Mouse (Mus musculus) mesoderm, embryonic 11.5 days (tissue): Measurements from ENCODE around the gene Cic.
A peak's percentile ranks its signal among the peaks of the same experiment; 100 is the strongest.

Experiments
- DNase-seq: peaks from one replicate; pipeline ENCODE4 v3.0.0-alpha.2; 2012; ENCODE audit warnings: low read depth, low spot score

Cic gene

DNA sequence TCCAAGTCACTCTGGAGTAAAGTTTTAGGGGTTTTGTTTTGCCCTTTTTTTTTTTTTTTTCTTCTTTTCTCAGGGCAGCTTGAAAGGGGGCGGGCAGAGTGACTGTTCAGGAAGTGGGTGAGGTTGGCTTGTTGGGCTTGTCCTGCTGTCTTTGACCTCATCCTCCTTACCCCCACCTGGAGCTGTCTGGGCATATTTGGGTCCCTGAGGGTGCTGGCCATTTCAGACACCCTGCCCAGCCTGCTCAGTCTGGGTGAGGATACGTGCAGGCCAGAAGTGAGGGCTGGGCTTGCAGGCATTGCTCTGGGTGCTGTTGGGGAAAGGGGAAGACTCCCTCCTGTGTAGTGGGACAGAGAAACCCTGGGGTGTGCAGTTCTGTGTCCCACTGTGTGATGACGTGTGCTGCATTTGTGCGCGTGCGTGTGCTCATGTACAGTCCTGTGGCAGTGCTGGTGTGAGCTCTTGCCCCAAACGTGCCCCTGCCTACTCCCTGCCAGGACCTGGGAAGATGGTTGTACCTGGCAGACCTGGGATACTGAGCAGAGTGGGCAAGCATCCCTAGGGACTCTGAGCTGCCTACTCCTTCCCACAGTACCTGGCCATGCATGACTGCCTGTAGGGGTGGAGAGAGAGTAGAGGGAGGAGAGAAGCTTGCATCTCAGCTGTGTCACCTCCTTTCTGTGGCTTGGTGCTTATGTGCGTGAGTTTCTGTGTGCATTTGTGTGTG is 2.2 kb downstream of the Cic start:
- no peak for DNase-seq

DNA sequence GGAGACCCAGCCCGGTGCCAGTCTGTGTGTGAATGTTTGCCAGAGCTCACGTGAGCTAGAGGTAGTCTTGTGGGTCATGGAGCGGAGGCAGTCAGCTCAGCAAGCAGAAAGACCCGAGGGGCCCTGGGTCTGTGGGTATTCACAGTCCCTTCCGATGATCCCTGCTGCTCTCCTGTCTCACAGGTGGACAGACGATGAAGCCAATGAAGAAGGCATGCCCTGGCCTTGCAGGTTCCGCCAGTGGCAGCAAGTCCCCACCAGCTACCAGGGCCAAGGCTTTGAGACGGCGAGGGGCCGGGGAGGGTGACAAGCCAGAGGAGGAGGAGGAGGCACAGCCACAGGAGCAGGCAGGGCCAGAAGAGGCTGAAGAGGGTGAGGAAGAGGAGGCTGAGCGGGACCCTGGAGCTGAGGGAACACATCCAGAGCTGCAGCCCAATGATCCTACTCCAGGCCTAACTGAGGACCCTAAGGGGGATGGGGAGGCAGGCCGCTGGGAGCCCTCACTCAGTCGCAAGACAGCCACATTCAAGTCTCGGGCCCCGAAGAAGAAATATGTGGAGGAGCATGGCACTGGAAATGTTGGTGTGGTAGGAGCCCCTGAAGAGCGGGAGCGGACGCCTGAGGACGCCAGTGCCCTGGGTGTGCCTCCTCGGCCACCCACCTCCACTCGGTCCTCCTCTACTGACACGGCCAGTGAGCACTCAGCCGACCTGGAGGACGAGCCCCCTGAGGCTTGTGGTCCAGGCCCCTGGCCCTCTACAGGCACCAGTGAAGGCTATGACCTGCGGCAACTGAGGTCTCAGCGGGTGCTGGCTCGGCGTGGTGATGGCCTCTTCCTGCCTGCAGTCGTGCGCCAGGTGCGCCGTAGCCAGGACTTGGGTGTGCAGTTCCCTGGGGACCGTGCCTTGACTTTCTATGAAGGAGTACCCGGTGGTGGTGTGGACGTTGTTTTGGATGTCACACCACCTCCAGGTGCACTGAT is 3.4 kb downstream of the Cic start:
- no peak for DNase-seq

DNA sequence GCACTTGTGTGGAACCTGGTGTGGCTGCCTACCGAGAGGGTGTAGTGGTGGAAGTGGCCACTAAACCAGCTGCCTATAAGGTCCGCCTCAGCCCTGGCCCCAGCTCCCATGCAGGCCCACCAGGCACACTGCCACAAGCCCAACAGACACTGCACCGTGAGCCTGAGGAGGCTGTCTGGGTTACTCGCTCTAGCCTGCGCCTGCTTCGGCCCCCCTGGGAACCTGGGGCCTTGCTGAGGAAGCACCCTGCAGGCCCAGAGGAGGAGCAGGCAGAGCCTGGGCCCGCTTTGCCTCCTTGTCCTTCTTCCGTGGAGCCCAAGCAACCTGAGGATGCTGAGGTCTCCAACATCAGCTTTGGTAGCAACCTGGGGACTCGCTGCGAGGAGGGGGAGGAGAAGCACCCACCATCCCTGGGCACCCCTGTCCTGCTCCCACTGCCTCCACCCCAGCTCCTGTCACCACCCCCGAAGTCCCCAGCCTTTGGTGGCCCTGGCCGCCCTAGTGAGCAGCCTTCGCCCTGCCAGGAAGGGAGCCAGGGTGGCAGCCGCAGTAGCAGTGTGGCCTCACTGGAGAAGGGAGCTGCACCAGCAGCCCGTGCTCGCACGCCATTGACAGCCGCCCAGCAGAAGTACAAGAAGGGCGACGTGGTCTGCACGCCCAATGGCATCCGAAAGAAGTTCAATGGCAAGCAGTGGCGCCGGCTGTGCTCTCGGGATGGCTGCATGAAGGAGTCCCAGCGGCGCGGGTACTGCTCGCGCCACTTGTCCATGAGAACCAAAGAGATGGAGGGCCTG is 4.3 kb downstream of the Cic start:
- DNase-seq, result no peak

DNA sequence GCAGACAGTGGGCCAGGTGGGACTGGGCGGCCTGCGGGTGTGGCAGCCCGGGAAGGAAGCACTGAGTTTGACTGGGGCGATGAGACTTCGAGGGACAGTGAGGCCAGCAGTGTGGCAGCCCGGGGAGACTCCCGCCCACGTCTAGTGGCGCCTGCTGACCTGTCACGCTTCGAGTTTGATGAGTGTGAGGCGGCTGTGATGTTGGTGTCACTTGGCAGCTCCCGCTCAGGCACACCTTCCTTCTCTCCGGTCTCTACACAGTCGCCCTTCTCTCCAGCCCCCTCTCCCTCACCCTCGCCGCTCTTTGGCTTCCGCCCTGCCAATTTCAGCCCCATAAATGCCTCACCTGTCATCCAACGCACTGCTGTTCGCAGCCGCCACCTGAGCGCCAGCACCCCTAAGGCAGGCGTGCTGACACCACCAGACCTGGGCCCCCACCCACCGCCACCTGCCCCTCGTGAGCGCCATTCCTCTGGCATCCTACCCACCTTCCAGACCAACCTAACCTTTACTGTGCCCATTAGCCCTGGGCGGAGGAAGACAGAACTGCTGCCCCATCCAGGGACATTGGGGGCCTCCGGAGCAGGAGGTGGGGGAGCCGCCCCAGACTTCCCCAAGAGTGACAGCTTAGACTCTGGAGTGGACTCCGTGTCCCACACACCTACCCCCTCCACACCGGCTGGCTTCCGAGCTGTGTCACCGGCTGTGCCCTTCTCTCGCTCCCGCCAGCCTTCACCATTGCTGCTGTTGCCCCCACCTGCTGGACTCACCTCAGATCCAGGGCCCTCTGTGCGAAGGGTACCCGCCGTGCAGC is 5.1 kb downstream of the Cic start:
- no peak for DNase-seq

DNA sequence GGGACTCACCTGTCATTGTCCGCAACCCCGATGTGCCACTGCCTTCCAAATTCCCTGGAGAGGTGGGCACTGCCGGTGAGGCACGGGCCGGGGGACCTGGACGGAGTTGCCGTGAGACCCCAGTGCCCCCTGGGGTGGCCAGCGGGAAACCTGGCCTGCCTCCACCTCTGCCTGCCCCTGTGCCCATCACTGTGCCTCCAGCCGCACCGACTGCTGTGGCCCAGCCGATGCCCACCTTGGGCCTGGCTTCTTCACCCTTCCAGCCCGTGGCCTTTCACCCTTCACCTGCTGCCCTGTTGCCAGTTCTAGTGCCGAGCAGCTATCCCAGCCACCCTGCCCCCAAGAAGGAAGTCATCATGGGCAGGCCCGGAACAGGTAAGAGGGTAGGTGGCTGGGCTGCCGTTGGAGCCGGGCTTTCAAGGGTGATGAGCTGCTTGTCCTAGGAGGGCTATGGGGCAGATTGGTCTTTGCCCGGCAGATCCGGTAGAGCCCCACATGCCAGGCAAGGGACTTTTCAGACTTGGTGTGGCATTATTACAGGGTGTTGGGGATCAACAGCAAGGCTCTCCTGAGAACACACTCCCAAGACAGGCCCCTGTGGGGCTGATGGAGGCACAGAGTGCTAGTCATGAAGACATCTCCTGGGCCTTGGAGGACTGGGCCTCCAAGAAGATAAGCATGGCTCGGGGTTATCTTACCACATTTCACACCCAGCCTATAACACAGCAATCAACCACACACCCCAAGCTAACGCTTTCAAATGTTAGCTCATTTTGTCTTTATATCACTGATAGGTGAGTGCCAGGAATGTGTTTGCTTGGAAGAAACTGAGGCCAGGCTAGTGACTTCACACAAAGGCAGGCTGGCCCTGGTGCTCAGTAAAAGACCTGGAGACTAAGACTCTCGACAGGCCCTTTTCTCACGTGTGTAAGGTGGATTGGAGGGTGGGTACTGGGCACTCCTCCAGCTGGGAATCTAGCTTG is 6.0 kb downstream of the Cic start:
- DNase-seq, result no peak

DNA sequence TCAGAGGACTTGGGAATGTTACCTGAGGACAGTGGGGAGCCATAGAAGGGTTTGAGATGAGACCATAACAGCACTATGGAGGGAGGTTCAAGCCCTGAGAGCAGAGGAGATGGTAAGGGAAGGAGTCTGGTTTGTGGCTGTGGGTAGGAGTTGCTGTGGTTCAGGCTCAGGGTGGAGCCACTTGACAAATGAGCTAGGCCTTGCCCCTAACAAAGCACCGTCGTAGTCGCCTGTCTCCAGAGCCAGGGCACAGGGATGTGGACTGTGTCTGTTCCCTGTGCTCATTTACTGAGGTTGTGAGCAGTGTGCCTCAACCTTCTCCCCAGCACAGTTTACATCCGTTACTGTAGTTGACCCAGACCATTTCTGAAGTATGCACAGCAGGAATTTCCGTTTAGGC is 7.1 kb downstream of the Cic start:
- no peak for DNase-seq

DNA sequence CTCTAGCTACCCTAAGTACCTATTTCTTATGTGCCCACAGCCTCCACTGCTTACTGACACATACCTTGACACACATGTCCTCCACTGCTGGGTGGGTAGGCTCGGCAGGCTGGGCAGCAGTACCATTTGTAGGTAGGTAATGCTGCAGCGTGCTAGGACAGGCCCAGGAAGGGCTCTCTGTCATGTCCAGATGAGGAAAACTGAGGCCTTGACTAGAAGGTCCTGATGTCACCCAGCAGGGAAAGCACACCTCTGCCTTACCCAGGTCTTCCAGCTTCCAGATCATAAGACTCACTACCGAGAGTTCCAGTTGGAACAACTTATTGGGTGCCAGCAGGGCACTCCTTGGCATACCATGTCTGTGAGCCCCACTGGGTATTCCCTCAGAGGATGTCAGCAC is 7.5 kb downstream of the Cic start:
- DNase-seq, result no peak

DNA sequence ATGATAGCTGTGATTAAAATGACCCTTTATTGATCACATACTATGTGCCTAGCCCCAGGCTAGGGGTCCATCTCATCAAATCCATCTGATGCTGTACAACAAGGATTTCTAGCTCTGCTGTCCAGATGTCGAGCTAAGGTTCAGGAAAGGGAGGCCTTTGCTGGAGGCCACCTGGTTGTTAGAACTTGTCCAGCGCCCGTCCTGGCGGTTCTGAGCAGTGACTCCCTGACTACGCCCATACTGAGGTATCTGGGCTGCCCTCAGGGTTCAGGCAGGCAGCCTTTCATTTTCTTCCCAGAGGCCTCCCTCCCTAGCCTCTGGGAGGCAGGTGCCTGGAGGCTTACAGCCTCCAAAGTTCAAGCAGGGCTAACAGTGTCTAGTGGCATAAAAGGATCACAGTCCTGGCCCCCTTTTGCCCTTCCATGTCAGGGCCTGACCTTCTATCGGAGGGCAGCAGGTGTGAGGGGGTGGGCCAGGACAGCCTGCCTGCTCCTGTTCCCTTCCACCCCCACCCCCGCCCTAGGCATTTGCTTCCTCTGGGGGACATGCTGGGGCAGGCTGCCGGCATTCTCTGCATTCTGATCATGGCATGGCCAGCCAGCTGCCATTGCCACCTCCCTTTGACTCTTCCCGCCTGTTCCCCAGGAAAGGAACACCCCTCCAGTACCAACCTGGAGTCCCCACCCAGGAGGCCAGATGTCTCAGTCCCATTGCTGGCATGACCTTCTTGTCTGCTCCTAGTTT is 8.2 kb downstream of the Cic start:
- DNase-seq, result peak; percentile 28

DNA sequence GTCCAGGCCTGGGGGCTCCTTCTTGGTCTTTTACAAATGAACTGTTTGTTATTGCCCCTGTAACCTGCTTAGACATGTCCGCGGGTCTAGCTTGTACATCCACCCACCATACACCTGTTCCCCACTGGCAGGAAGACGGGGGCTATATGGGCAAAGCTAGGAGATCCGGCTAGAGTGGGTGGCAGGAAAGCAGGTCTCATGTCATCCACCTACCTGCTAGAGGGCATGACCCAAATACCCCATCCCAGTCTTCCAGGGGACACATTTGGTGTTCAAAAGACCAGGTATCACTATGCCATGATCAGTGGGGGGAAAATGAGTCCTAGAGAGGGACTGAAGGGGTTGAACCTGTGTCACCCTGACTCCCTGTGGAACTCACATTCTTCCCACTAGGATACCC is 9.9 kb downstream of the Cic start:
- no peak for DNase-seq

DNA sequence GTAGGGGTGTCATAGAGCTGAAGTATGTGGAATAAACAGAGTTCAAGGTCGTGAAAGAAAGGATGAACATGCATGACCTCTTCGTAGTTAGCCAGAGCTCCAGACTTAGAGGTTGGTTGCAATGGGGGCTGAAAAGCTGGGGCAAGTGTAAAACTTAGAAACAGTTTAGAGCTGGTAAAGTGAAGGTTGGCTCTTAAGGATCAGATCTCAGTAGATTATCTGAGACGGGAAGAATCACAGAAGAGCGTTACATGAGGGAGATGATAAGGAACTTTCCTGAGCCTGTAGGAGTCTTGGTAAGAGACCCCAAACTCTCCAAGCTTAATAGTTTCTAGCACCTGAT is 10.5 kb downstream of the Cic start:
- no peak for DNase-seq

DNA sequence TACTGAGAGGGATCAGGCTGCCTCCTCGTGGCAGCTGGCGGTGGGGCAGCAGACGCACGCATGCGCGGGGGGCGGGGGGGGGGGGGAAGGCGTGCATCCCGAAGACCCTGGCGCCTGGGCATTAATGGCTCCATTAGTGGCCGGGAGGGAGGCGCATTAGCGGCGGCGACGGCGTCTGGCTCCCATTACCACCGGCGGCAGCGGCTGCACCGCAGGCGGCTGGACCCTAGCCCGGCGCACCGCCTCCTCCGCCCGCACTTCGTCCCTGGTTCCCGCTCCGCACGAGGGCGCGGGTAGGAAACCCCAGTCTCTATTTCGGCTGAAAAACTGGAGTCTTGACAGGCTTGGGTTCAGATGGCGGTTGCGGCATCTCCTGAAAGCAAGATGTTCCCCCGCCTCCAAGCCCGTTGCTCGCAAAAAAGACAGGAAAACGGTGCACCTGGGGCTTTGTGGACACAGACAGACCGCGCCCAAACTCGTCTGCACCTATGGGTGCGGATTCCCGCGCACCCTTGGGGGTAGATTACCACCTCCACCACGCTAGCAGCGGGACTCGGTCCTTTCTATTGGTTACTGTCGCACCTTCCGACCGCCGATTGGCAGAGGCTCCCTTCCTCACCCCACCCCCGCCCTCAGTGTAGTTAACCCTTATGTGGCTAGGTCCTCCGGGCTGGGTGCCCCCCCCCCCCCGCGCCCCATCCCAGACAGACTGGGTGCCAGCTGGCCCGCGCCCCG is 11.0 kb downstream of the Cic start:
- peak; percentile 86 for DNase-seq

DNA sequence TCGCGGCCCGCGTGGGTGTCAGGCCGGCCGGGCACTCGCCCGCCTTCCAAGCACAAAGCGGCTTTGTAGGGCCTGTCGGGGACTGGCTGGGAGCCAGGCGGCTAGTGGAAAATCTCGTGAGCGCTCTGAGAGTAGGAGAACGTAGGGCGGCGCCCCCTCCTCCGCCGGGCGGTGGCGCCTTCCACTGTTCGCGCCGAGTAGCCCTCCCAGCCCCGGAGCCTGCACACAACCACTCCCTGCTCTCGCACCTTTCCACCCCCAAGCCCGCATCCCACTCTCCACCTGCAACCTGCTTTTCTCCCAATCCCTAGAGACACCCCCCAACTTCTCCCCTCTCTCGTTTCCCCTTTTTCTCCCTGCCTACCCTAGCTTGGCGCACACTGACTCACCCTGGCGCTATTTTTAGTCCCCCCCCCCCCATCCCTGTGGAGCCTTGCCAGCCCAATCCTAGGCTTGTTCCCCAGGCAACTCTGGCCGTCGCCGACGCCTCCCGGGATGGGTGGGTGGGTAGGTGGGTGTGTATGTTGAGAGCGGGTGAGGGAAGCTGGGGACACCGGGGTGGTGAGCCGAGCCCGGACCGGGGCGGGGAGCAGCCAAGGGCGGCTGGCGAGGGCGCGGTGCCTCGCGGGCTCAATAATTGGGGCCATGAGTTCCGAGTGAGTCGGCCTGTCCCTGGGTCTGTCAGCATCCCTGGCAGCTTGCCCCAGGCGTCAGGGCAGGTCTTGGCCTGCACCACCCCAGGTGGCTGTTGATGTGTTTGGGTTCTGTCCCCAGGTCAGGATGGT is 11.8 kb downstream of the Cic start:
- DNase-seq, result peak; percentile 82

DNA sequence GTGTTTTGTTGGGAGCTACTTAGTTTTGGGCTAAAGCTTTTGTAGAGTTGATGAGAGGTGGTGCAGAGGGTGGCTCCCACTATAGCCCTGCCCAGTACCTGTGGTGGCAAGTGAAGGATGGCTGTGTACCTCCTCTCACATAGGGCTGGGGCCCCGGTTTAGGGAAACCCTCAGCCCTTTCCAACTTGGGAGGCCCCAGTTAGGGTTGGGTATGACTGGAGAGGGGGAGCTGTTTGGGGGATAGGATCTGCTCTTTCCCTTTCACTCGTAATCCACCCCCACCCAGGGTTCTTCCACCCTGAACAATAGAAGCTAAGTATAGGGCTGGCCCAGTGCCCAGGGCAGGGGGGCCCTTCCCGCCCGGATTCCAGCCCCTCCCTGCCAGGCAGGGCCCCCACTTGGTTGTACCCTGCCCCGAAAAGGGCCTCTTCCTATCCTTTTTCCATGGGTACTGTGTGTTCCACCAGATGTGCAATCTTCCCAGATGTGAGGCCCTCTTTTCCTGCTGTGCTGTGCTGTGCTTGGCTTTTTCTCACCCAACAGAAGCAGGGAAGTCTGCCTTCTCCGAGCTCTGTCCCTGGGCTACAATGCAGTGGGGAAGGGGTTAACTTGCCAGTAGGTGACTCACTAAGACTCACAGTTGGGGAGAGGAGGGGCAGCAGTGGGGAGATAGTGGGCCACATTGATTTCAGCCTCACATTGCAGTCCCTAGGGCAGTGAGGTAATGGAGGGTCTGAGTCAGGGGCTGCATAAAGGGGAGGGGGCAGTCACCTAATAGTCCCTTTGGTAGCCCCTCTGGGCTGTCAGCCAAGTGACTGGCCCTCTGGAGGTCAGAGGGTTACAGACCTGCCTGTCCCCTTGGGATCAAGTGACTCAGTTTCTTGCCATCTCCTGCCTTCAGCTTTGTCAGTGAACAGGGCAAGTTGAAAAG is 12.6 kb downstream of the Cic start:
- peak; percentile 54 for DNase-seq

DNA sequence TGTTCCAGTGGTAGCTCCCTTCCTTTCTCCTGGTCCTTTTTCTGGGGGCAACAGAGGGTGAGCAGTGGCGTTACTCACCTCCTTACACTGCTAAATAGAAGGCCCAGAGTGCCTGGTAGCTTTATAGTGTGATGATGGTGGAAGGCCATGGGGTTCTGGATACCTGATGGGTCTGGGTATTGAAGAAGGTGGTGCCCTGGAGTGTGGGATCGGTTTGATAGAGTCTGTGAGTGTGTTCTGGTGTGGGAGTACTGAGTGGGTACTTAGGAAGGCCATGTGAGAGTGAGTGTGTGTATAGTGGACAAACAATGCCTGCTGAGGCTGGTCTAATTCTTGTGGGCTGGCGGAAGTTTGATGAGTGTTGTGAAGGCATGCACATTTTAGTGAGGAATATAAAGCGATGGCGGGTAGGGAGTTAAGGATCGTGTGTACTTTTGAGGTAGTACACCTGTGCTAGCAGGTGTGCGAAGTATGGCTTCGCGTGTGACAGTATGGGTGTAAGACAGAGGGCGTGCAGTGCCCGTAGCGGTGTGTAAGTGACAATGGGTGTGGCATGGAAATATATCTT is 13.7 kb downstream of the Cic start:
- DNase-seq, result no peak

DNA sequence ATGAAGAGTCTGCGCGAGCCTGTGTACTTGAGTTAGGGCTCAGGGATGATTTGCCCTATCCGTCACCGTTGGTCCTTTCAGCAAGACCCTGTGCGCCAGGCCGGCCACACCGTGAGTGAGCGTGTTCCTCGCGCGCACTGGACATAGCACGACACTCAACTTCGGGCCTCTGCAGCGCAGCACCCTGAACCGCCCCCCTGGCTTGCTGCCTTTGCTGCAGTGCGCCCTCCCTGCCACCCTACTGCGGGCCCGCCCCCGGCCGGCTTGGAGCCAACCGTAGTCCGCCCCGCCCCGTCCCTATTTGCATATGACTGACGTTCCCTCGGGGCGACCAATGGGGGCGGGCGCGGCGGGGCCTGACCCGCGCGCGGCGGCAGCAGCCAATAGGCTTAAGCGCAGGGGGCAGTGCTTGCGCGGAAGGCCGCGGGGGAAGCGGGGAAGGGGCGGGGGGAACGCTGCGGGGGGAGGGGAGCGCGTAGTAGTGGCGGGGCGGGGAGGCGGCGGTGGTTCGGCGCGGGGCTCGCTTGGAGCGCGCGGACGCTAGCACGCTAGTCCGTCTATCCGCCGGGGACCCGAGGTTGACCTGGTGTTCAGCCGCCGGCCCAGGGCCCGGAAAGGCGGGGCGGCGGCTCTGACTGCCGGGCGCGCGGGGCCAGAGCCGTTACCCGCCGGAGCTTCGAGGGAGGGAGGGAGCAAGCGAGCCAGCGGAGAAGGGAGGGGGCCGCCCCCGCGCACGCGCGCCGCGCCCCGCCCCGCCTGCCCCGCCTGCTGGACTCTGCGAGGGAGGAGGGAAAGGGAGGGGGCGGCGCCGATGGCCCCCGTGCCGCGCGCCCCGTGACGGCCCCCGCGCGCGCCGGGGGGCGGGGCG is 14.5 kb downstream of the Cic start:
- DNase-seq, result peak; percentile 98
